Mouse (Mus musculus) c-Kit-positive CD71-positive TER-119-positive erythroid progenitor cells, embryonic 14.5 days (primary cell): Measurements from ENCODE around the gene Pold2.
"Not testable (repeated sequence)": the region's sequence is repeated elsewhere in the genome, so short reads cannot be mapped to it uniquely, and the experiment has no call there.

Experiments used
- DNase-seq: peaks from one replicate; pipeline ENCODE4 v3.0.0-alpha.2; 2013; ENCODE audit warnings: low spot score

Gene Pold2

DNA sequence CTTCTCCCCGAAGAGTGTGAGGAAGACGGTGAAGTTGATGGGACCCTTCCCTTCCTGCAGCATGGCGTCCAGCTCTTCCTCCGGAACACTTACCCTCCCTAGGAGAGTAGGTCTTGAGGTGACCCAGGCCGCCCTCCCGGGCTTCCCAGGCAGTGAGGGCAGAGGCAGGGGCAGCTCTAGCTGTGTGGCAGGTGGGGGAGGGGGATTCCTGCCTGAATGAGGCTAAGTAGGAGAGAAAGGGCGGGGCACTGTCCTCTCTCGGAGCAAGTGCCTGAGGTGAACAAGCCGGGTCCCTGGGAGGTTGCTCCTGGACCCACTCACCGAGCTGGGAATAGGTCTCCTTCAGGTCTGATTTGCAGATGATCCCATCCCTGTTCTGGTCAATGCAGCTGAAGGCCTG lies 19.7 kb upstream of the Pold2 start:
- DNase-seq: no peak

DNA sequence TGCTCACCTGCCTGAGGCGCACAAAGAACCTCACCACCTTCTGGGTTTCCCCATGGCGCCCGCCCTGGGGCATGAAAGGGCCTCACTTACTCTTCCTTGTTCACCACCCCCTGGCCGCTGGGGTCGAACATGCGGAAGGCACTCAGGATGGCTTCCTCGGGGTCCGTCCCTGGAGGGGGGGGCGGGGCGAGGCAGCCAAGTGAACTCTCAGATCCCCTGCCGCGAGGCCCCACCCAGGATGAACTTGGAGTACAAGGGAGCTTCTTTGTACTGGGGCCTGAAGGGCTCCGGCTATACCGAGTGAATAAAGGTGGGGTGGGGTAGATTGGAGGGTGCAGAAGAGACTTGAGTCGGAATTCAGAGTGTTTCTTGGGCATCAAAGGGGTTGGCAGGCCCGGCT lies 19.1 kb upstream of the Pold2 start:
- DNase-seq: no peak

DNA sequence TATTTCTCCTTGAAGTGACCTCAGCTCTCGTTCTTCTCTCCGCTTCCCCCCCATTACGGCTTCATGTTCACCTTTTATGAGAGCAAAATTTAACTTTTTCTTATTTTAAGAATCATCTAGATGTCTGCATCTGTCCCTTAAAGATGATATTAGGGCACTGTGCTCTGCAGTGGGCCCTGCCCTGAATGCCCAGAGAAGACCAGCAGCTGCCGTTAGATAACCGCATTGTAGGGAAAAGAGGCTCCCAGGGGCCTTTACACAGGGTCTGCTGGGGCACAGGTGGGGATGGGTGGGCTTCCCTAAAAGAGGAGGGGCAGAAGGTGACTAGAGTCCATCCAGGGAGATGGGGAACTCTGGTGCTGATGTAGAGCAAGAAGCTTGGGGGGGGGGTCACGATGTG lies 15.7 kb upstream of the Pold2 start:
- DNase-seq: no peak

DNA sequence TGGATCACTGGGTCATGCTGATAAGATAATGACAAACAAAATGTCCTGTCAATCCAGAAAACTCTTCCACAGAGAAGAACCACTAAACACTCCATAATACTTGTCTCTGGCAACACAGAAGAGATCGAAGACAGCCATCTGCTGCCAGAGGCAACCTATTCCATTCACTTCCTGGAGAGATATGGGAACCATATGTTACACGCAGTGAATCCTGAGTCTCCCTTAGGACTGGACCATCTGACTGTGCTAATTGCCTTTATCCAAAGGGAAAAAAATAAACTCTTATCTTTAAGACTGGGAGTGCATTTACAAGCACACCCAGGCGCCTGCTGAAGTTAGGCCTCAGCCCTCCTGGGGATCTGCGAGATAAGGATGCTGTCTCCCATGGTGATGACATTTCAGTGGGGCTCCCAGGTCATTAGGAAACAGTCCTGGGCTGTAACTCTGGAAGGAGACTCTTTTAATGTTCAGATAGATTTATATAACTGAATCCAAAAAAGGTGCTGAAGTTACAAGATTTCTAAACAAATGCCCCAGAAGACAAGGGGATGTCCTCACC lies 14.8 kb upstream of the Pold2 start:
- DNase-seq: peak; percentile 44

DNA sequence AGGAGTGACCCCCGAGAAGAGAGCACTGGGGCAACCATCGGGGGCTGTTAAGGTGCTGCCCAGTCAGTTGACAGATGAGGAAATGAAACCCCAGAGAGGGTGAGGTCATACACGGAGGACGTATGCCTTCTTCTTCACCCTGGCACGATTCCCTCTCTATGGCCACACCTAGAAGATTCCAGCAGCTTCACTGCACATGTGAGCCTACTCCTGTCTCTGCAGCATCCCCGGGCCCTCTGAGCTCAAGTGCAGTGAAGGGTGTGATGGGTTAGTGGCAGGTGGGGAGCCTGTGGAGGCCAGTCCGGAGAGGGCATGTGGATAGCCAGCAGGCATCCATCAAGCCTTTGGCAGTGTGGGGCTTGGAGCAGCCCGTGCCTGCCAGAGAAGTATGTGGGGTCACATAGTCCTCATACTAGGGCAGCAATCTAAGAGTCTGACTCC lies 14.1 kb upstream of the Pold2 start:
- DNase-seq: no peak

DNA sequence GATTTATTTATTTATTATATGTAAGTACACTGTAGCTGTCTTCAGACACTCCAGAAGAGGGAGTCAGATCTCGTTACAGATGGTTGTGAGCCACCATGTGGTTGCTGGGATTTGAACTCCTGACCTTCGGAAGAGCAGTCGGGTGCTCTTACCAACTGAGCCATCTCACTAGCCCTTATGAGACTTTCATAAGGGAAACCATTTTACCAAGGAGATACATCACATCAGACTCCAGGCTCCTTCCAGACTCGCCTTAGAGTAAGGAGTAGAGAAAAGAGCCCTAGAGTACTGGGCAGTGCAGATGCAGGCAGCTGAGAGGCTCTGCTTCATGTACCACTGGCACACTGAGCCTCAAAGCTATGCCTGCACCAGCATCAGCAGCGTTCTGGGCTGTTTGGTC lies 10.5 kb upstream of the Pold2 start:
- not testable (repeated sequence) for DNase-seq

DNA sequence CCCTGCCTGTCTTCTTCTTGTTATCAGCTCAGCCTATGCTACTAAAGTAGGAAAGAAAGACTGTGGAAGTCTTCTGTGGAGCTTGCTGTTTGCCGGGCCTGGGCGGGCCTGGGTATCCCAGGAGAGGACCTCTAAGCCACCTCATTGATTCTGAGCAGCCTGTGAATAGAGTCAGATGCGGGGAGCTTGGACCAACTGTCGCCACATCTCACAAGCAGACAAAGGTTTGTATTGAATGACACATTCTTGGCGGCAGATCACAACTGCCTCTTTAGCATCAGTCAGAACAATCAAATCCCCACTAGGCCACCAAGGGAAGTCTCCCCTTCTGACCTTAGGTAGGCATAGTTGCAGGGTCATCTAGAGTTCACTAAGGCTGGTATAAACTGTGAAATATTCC lies 9.2 kb upstream of the Pold2 start:
- DNase-seq: no peak

DNA sequence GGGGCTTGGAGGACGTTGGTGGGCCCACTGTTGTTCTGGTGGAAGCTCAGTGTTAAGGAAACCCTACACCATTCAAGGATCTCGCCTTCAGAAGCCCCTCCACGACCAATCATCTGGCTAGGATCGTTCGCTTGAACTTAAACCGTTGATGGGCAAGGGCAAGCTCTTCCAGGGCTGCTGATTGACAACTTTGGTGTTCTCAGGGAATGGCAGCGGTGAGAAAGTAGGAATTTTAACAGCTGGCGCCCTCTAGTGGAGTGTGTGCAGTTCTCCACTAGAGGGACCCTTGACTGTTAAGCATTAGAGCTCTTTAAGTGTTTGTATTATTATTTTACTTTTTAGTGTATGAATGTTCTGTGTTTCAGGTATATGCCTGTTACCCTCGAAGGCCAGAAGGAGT lies 8.1 kb upstream of the Pold2 start:
- DNase-seq: peak; percentile 56

DNA sequence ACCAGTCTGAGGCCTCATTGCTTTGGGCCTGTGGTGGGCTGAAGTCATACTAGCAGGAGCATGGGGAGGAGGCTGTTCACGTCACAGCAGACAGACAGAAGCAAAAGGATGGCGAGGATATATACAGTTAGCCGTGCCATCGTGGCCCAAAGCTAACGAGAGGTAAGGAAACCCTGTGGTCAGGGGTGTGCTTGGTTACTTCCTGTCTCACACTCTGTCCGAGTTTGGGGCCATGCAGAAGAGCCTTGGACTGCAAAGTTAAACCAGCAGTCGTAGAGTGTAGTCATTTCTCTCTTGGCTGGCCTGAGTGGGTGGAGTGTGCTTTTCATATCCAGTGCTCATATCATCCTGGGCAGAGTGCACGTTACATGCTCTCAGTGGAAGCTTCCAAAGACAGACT lies 4.4 kb upstream of the Pold2 start:
- no peak for DNase-seq

DNA sequence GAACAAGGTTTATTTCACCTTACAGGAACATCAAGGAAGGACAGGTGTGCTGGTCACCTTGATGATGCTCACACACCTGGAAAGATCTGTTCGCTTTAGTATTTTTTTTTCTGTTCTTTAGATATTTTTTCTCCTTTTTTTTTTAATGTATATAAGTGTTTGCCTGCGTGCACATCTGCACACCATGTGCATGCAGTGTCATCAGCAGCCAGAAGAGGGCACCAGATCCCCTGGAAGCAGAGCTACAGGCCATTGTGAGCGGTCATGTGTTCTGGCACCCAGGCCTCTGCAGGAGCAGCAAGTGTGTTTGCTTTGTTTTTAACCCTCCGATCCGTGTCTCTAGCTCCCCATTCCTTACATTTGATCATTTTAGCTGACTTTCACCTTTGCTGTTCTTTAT lies 1.8 kb upstream of the Pold2 start:
- DNase-seq: peak; percentile 59

DNA sequence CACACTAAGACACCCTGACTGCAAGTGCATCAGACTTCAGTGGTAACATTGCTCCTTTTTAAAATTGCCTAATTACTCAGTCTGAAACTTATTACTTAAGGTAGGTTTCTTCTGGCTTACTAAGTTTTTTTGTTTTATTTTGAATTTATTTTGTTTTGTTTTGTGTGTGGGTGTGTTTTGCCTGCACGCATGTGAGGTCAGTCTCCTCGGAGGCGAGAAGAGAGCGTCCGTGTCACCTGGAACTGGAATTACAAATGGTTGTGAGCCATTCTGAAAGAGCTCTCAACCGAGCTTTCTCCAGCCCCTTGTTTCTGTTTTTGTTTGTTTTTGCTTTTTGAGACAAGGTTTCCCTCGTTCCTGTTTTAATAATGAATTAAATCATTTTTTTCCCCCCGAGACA lies 569 bp upstream of the Pold2 start:
- DNase-seq: no peak

DNA sequence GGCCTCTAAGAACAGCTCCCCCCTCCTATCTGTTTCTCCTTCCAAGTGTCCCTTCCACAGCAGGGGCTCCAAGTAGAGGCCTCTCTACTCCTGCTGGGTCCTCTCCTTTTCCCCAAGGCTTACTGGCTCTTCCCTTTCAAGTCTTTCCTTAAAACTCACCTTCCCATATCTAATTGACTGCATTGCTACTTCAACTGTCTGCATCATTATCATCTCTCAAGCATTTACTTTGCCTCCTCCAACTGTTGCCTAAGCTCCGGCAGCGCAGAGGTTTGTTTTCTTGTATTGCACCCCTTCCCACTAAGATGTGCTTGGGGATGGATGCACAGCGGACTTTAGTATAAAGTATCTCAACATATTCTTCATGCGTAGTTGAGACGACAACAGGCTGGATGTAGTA lies 671 bp downstream of the Pold2 start:
- DNase-seq: no peak

DNA sequence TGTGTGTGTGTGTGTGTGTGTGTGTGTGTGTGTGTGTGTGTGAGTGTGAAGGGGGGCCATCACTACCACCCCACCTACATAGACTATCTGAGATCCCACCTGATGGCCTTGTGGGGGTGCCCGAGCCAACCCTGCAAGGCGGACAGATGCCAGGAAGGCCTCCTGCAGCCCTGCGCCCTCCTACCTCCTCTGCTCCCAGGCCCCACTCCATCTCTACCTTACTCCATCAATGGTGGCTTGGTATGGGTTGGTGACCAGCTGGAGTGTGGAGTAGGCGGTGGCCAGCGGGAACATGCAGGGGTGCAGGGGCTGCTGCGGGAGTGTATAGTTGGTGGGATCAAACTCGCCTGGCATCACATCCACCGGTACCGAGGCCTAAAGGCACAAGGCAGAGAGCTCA lies 4.9 kb downstream of the Pold2 start:
- no peak for DNase-seq

DNA sequence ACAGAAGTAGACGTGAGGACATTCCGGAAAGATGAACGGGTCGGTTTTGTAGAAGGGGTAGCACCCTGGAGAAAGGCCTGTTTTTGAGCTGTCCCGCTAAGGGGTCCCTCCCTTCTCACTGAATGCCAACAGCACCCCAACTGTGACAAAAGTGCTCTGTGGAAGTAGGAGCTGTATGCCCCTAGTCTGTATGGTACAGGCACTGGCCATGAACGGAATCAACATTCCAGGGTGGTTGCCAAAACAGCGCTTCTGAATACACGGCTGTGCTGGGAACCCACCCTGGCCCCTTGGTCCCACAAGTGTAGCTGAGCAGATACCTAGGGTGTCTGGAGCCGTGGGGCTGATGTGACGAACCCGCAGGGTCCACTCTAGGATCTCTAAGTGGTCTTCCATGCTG lies 5.4 kb downstream of the Pold2 start:
- DNase-seq: no peak

DNA sequence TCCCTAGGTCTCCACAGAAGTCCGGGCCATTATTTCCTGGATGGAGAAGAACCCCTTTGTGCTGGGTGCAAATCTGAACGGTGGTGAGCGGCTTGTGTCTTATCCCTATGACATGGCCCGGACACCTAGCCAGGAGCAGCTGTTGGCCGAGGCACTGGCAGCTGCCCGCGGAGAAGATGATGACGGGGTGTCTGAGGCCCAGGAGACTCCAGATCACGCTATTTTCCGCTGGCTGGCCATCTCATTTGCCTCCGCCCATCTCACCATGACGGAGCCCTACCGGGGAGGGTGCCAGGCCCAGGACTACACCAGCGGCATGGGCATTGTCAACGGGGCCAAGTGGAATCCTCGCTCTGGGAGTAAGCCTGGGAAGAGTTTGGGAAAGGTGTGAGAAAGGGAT lies 8.0 kb downstream of the Pold2 start:
- DNase-seq: no peak

DNA sequence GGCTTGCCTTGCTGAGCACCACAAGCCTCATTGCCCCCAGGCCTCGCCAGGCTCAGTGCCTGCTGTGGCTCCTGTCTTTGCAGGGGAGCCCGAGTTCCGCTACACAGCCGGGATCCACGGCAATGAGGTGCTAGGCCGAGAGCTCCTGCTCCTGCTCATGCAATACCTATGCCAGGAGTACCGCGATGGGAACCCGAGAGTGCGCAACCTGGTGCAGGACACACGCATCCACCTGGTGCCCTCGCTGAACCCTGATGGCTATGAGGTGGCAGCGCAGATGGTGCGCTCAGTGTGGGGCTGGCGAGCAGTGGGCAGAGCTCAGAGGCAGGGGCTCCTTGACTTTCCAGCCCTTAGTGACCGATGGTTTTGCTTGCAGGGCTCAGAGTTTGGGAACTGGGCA lies 8.8 kb downstream of the Pold2 start:
- no peak for DNase-seq

DNA sequence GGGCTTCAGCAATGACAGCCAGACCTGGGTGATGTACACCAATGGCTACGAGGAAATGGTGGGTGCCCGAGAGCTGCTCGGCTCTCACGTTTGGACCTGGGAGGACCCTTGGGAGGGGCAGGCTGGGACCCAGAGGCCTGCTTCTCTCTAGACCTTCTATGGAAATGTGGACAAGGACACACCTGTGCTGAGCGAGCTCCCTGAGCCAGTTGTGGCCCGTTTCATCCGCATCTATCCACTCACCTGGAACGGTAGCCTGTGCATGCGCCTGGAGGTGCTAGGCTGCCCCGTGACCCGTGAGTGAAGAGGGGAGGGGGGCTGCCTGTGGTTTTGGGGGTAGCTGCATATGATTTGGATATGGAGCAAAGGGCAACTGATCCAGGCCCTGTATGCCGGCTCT lies 9.8 kb downstream of the Pold2 start:
- DNase-seq: no peak

DNA sequence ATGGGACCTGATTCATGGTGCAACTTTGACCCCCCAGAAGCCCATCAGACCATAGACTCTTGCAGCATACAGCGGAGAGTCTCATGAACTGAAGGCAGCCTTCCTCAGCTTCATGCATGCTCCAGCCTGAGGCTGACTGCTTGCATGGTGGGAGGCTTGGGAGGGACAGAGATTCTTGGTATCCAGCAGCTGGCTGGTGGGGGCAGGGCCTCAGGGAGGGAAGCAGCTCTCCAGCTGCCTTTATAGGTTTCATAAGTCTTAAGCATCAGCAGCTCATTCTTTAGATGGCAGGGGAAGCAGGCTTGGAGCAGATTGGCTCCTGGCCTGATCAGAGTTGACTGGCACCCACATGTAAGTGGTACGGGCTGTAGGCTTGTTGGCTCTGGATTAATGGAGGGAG lies 10.9 kb downstream of the Pold2 start:
- DNase-seq: no peak

DNA sequence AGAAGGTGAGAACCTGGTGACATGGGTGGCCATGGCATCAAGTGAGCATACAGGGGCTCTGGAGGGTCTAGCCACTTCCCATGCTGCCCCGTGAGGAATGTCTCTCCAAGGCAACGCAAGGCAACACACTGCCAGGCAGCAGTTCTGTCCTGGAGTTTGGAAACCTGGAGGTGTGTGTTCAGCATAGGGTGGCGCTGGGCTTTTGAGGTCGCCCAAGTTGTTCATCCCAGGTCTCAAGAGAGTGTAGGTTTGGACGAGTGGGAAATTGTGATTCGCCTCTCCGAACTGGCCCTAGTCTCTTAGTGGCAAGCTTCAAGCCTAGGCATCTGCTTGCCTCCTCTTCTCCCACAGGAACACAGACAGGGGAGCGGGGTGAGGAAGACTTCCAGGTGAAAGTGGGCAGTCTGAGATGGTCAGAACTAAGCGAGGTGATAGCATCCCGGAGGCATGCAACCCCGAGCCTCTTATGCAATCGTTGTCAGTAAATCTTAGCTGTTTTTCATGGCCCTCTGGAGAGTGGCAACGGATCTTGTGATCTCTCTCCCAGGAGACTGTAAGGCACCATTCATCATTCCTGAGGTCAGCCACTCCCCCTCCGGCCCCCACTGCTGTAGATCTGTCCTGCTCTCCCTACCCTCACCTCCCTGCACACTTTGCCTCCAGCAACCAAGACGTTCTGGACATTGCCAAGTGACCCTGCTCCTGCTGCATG lies 15.5 kb downstream of the Pold2 start:
- DNase-seq: no peak

DNA sequence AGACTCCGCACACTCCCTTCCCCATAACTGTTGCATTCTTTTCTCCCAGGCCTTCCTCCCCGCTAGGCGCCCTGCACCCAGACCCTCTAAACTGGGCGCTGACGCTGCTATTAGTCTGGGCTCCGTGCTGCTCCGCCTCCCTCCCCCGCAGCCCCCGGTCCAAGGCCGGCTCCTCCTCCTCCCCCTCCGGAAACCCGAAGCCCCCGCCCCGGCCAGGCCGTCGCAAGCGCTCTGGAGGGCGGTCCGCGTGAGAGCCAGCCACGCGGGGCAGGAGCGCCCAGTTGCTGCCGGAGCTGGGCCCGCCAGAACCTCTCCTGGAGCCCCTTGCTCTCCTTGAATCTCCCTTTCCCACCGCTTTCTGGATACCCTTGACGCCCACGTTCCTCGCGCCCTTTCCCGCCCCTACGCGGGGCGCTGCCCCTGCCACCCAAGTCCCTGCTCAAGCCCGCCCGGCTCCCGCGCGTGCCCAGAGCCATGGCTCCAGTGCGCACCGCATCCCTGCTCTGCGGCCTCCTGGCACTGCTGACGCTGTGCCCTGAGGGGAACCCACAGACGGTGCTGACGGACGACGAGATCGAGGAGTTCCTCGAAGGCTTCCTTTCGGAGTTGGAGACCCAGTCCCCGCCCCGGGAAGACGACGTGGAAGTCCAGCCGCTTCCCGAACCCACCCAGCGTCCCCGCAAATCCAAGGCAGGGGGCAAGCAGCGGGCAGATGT lies 16.3 kb downstream of the Pold2 start, which contains the start of gene Aebp1:
TSS of gene Aebp1 (plus strand) at position 270 of the 716 bp plus-strand sequence.
- DNase-seq: no peak

DNA sequence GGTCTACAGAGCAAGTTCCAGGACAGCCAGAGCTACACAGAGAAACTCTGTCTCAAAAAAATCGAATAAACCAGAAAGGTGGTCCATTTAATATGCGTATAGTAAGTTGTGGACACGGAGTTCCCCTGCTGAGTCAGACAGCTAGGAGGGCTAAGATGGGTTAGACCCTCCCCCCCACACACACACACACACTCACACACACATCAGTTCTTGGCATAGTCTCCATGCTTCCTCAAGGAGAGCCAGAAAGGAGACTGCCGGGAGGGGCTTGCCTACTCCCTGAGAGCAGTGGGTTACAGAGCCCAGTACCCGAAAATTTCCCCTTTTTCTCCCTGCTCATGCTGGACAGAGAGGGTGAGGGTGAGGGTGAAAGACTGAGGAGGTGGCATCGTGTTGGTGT lies 17.5 kb downstream of the Pold2 start:
- no peak for DNase-seq

DNA sequence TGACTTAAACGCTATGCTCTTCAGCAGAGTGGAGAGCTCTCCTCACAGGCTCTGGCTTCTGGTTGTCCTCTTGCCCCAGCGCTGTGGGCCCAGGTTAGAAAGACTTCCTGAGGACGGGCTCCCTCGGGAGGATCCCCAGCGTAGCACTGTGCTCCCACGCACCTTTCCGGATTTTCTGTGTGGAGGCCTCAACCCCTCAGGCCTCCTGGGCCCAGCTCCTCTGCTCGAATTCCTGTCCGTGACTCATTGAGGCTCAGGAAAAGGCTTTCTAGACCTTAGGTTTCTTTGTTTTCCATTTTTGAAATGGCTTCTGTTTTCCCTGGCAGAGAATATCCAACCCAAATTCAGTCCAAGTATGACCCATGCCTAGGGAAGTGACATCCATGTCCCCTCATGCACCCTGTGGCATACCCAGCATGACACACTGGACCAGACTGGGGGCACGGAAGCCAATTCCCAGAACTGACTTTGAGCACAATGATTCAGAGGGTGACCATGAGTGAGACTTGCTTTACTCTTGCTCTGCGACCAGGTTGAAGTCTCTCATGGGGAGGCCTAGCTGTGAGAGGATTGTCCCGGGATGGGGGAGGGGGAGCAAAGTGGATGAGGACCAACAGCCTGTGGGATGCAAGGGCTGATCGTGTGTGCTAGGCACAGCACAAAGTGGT lies 18.1 kb downstream of the Pold2 start:
- DNase-seq: no peak

DNA sequence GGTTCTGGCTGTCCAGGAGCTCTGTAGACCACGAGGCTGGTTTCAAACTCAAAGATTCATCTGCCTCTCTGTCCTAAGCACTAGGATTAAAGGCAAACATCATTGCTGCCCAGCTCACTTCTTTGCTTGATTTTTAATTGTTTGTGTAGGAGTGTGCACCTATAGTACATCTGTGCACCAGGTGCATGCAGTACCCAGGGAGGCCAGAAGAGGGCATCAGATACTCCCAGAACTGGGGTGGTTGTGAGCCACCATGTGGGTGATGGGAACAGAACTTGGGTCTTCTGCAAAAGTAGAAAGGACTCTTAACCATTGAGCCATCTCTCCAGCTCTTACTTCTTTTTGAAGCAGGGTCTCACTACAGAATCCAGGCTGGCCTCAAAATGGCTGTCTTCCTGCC lies 19.4 kb downstream of the Pold2 start:
- no peak for DNase-seq
